Mouse (Mus musculus): Measurements from ENCODE around the gene Ddx31.

Ddx31 gene

DNA sequence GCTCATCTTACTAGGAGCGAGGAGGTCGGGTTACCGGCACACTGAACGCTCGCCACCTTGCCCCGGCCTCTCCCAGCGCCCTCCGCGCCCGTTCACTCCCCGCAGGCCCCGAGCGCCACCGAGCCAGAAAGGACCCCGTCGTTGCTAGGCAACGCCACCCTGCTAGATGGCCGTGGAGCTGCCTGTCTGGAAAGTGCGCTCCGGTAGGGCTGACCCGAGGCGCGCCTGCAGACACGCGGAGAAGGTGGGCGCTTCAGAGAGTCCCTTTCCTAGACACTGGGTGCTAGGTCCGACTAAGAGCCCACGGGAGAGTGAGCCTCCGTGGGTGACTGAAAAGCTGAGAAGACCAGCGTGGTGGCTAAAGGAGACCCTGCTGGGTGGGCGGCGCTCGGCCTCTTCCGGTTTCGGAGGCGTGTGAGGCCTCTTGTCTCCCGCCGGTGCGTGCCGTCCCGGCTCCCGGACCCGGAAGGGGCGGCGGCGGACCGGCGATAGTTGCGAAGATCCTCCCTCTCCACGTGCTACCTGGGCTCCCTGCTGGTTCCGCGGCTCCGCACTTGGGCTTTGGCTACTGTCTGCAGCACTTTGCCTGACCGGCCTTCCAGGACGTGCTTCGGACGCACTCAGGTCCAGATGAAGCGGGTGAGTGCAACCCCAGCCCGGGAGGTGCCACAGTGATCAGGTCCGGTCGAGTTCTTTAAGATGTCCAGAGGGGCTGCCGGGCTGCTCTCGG is at the start of gene Ddx31, which contains the start of gene Gtf3c4:
Ddx31 (plus strand) TSS at position 185 of the 730 bp plus-strand sequence.
Gtf3c4 (minus strand) TSS at position 139 of the 730 bp plus-strand sequence.
- peak; percentile 90 to 91 for DNase-seq (ENCODE audit: low read depth in 2 of 2, low spot score in 2 of 2)

DNA sequence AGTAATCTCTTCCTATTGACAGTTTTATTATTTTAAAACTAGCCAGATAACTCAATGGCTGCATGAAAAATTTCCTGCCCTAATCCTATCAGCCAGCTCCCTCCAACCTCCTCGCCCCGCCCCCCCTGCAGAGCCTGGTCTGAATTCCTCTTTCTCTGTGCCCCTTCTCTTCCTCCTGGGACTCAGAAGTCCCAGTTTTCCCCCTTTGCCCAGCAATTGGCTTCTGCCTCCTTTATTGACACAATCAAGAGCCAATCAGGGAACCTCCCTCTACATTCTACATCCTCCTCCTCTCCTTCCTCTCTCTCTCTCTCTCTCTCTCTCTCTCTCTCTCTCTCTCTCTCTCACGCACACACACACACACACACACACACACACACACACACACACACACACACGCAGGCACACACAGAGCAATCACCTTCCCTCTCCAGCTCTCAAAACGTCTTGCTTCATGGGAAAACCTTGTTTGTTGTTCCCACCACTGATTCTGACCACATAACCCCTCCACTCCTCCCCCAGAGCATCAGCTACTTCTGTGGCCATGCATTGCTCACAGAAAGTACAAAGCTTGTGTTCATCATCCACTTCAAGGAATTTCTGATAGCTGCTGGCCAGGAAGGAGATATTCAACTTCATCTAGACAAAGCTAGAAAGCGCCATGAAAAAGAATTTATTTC is 47.1 kb upstream of the Ddx31 start:
- DNase-seq (ENCODE audit: low read depth in 2 of 2, low spot score in 2 of 2) = no peak

DNA sequence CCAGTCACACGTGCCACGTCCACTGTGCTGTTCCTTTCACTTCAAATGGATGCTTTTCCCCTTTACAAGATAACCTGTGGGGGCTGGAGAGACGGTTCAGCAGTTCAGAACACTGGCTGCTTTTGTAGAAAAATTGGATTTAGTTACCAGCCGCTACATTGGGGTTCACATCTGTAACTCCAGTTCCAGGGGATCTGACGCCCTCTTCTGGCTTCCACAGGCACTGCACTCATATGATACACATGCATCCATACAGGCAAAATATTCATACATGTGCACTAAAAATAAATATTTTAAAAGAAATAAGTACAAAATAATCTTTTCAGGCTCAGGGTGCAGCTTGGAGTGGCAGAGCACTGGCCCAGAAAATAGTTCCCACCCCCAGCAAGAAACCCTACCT is 45.6 kb upstream of the Ddx31 start:
- no peak for DNase-seq (ENCODE audit: low read depth in 2 of 2, low spot score in 2 of 2)

DNA sequence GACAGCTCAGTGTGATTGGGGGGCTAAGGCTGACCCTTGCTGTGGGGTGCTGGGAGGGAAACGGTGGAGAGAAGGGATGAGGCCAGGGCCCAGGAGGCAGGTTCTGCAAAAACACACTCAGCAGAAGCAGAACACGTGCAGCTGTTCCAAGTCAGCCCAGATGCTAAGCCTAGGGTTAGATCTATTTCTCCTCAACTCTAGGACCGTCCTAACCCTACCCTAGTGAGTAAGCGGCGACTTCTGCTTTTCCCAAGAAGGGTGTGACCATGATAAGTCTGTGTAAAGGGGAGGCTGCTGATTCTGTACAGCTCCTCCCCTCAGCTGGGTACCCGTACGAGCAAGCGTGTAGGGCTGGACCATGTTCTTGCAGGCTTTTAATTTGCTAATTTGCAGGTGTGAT is 43.9 kb upstream of the Ddx31 start:
- DNase-seq (ENCODE audit: low read depth in 2 of 2, low spot score in 2 of 2) = no peak

DNA sequence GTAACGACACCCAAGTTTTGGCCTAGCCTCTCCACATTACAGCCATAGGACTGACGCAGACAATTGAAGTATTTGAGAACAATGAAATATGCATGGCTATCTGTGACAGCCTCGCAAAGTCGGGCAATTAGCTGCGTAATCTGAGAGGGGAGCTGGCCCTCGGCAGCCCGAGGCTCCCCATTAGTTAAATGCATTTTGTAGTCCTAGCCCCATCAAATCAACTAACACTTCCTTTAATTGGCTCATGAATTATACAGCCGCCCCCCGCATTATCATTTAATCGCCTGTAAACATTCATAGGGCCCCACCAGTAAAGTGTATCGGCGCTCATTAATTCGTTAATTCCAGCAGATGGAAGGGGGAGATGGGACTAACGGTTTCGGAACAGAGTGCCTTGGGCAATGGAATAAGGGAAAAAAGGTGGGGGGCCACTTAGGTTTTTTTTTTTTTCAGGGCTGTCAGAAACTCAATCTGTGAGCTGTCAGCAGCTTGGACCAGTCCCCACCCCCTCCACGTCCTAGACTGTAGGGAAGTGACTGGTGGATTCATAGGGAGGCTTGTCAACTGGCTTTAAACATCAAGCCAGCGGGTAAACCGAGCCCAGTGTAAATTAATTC is 42.6 kb upstream of the Ddx31 start:
- no peak for DNase-seq (ENCODE audit: low read depth in 2 of 2, low spot score in 2 of 2)

DNA sequence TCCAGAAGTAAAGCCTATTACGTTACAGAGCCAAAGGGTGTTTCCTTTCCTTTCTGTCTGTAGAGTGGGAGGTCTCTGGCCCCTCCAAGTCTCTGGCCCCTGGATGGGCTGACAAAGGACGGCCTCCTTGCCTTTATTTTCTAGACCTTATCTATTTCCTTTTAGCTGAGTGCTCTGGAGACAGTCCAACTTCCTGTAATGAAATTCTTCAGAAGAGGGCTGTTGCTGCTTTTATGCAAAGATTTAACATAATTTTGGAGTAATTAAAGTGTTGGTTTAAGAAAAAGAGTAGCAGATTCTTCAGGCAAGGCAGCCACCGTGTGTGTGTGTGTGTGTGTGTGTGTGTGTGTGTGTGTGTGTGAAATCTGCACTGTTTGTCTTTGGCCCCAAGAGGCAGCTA is 41.8 kb upstream of the Ddx31 start:
- no peak for DNase-seq (ENCODE audit: low read depth in 2 of 2, low spot score in 2 of 2)

DNA sequence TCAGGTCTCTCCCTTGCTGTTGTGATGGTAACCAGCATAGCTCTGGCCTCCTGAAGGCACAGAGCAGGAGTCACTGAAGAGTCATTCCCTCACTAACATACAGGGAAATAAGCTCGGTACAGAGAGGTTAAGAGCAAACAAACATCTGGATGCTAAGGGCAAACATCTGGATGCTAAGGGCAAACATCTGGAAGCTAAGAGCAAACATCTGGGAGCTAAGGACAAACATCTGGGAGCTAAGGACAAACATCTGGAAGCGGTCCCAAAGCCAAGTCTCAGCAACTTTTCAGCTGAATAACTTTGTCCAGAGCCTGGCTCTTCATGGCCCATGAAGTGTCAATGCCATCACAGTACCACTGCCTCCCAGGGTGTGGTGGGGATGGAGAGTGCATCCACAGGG is 40.6 kb upstream of the Ddx31 start:
- no peak for DNase-seq (ENCODE audit: low read depth in 2 of 2, low spot score in 2 of 2)

DNA sequence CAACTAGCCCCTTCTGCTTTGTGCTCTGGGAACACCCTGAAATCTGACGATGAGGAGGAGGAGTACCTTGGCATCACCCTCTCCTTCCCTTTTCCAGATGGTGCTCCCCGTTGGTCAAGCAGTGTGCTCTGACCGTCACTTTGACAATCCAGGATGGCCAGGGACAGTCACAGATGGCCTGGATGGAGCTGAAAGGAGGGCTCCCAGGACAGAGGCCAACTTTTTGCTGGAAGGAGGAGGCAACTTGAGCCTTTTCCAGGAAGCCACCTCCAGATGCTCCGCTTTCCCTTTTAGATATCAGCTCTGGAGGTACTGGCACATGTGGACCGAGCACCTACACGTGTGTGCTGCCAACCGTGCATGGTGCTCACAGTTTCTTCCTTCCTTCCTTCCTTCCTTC is 36.8 kb upstream of the Ddx31 start:
- no peak for DNase-seq (ENCODE audit: low read depth in 2 of 2, low spot score in 2 of 2)

DNA sequence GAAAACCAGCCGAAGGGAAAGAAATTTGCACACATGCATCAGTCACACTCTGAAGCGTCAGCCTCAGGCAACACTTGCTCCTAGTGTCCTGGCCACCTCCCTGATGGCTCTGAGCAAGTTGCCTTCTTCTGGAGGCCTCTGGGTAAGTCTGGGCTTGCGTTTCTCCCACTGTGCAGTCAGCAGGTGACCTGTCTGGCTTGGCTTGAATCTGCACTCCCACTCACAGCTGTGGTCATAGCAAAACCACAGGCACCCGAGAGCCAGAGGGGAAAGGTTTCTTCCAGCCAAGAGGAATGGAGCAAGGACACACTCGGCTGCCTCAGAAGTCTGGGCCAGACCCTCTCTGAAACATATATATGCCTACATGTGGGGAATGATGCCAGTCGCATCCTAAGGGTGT is 31.4 kb upstream of the Ddx31 start:
- no peak for DNase-seq (ENCODE audit: low read depth in 2 of 2, low spot score in 2 of 2)

DNA sequence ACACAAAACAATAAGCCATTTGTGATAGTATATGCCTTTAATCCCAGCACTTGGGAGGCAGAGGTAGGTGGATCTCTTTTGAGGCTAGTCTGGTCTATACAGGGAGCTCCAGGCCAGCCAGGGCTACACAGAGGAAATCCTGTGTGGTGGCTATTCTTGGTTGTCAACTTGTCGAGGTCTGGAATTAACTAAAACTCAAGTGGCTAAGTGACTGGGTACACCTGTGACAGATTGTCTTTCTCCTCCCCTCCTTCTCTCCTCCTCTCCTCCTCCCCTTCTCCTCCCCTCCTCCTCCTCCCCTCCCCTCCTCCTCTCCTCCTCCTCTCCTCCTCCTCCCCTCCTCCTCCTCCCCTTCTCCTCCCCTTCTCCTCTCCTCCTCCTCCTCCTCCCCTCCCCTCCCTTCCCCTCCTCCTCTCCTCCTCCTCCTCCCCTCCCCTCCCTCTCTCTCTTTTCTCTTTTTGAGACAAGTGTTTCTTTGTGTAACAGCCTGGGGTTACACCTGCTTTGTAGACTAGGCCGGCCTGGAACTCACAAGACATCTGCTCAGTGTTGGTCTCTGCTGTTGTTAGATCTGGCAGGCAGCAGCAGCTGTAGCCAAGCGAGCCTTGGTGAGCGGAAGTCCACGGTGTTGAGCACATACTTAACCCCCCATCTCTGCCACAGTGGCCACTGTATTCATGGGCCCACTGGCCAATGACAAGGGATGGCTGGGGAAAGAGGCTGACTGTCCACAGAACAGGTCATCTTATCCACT is 29.8 kb upstream of the Ddx31 start:
- no peak for DNase-seq (ENCODE audit: low read depth in 2 of 2, low spot score in 2 of 2)

DNA sequence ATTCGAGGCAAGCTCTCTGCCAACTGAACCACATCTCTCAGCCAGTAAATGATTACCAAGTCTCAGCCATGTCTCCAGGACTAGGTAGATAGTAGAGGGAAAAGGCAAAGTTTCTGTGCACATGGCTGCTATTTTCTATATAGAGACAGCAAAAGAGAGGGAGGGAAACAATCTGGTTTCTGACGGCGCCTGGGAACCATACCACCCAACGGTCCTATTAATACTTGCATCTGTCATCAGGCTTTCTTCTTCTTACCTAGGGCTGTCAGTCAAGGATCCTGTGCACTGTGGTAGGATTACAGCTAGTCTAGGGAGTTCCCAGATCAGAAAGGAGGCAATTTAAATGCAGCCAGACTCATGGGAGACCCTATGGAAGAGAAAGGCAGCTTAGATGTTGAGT is 21.3 kb upstream of the Ddx31 start:
- DNase-seq (ENCODE audit: low read depth in 2 of 2, low spot score in 2 of 2) = no peak

DNA sequence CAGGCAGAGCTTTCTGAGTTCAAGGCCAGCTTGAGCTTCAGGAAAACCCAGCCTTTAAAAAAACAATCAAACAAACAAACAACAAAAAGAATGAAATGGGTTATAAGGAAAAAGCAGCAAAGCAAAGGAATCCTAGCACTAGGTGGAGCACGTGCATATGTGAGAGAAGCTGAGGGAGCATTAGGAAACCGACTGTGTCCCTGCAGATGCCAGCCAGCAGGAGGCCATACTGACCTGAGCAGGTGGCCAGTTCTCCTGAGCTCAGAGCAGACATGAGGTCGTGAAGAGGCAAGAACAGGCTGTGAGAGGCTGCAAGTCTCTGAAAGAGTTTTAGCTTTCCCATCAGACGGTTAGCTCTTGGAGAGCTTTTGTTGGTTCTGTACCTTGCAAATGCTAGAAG is 10.9 kb upstream of the Ddx31 start:
- no peak for DNase-seq (ENCODE audit: low read depth in 2 of 2, low spot score in 2 of 2)

DNA sequence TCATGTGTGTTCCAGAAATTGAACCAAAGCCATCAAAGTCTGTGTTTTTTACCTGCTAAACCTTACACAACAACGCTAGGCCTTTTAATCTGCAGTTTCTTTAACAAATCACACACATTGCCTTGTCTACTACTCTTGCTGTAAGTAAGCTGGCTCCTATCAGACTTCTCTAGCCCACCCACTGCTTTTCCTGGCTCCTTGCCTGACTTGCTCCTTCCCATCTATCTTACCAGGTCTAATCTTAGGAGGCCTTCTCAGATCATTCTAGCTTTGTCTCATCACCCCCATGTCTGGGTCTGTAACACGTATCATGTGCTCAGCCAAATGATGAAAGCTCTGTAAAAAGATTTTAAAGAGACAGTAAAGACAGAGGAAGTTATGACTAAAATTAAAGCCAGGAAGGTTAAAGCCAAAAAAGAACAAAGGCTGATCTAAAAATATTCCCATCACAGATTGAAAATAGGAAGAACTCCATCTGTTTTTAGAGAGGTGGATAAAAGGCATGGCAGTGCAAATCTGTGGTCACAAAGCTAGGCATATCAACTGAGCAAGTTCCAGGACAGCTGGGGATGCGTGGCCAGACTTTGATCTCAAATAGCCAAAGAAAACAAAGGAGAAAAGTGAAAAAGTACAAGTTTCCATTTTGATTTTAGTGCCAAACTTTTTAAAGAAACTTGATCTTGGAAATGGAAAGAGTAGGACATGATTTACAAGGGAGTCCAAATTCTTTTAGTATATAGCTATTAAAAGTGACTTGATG is 3.8 kb upstream of the Ddx31 start:
- no peak for DNase-seq (ENCODE audit: low read depth in 2 of 2, low spot score in 2 of 2)

DNA sequence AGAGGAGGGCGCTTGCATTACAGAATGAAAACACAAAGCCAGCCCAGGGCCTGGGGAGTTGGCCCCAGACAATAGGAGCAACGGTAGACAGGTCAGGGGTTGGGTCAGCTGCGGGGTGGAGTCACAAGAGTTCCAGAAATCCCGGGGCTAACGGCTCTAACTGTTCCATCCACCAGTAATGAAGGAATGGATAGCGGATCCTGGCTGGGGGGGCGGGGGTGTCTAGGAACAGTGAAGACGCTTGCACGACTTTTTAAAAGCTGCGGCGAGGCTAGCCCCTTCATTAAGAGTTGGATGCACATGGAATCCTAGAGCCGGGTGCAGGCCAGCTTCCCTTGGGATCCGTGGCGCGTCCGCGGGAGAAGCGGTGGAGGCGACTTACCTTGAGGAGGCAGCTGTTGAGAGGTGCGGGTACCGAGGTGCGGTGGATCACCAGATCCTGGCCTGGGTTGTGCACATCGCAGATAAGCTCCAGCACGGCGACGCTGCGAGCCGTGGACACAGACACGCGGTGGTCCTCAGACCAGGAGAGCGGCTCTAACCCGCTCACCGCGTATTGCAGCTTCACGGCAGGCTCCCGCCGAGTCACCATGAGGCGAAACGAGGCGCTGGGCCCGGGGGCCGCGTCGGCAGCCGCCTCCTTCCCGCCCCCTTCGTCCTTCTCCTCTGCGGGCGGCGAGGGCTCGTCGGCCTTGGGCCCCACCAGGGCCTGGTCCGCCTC is 545 bp upstream of the Ddx31 start:
- DNase-seq (ENCODE audit: low read depth in 2 of 2, low spot score in 2 of 2) = peak in 1 of 2 experiments; percentile 1

DNA sequence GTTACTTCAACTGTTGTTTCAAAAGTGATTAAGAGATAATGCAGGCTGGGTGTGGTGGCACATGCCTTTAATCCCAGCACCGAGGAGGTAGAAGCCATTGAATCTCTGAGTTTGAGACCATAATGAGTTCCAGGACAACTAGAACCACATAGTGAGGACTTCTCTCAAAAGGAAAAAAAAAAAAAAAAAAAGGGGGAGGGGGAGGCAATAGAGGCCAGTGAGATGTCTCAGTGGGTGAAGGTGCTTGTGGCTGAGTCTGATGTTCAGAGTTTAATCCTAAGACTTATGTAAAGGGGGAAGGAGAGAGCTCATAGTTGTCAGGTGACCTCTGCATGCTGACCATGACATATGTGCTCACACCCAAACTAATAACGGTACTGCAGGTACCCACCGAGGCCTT is 1.8 kb downstream of the Ddx31 start:
- no peak for DNase-seq (ENCODE audit: low read depth in 2 of 2, low spot score in 2 of 2)

DNA sequence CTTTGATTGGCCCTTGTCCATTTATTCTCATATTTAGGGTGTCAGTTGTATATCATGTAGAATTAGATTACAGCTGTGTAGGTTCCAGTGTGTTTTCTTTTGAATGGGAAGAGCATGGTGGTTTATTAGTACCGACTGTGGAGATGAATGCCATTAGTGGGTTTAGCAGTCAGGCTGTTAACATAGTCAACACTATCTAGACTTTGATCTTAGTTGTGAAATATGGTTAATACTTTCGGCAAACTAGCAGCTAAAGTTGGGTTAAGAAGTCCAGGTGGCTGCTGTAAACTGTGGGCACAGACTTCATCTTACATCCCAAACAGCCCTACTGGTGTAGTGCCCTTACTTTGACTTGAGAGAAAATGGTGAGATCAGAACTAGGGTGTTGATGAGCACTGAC is 8.7 kb downstream of the Ddx31 start:
- DNase-seq (ENCODE audit: low read depth in 2 of 2, low spot score in 2 of 2) = no peak

DNA sequence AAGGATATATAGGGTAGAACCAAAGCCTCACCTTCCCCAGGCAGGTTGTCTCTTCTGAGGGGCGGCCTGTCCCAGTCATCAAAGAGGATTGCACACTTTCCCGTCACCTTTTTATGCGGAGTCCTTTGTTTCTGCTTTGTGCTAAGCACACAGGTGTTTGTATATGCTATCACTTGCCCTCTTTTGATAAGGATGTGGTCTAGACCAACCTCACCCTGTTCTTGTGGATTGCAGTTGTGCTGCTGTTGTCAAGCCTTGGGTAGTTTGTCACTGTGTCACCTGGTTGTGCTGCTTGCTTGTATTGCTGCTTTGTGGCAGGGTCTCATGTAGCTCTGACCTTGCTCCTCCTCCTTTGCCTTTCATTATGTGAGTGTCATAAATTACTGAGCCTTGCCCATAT is 12.4 kb downstream of the Ddx31 start:
- no peak for DNase-seq (ENCODE audit: low read depth in 2 of 2, low spot score in 2 of 2)

DNA sequence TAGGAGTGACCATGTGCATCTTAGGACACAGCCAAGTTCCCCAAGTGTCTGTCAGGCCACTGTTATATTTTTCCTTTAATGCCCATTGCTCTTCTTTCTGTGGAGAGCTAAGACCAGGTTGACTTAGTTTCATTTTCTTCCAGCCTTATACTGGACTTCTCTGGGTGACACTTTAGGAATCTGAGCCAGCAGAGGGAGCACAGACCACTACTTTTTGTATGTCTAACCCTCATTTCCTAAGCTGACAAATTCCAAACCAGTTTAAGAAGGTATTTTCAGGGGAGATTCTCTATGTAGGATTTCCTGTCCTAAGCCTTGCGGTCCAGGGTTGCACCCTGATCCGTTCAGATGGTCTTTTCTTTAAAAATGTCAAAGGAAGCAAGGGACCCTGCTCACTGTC is 15.6 kb downstream of the Ddx31 start:
- DNase-seq (ENCODE audit: low read depth in 2 of 2, low spot score in 2 of 2) = no peak

DNA sequence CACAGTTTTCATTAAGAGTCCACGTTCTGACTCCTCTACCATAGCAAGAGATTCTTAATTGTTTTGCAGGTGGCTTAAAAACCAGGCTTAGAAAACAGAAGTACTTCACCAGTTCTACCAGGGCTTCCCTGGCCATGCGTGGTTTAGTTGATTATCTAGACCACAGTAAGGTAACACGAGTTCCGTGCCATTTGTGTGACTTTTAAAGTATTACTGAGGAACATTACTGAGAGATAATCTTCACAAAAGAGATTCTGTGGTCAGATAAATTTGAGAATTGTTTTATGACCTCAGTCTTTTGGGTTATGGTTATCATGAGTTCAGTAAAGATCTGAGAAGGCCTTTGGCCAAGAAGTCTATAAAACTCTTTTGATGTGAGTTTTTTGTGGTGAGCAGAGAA is 19.1 kb downstream of the Ddx31 start:
- no peak for DNase-seq (ENCODE audit: low read depth in 2 of 2, low spot score in 2 of 2)

DNA sequence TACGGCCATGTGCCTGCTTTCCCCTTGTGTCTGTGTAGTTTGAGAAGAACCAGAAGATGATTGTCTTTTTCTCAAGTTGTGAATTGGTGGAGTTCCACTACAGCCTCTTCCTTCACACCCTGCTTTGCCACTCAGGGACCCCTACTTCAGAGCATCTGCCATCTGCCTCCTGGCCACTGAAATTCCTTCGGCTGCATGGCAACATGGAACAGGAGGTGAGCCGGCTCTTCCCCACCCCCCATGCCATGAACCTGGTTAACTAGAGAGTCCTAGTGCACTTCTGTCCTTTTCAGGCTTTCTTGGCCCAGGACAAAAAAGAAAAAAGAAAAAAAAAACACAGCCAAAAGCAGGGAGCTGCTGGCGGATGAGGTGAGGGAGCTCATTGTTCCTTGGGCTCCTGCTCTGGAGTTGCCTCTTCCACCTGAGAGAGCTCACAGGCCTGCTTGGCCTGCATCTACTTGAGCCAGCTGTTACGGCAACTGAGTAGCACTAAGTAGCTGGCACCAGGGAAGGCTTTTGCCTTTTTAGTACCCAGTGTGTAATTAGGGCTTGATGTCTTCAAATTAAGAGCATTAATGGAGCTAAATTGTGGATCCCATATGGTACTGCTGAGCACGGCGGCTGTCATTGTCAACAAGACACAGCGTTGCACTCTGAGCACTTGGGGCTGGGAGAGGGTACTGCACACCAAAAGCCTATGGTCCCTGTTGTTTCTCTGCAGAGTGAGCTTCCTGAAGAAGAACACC is 20.6 kb downstream of the Ddx31 start:
- DNase-seq (ENCODE audit: low read depth in 2 of 2, low spot score in 2 of 2) = no peak
